Mouse (Mus musculus): ENCODE data around the gene Nfs1. TPM values are rescaled to one million over a fixed set of nuclear protein-coding genes. Genes with fewer than 3 reads are reported as not detected.
A peak's percentile ranks its signal among the peaks of the same experiment; 100 is the strongest.
"Not testable (repeated sequence)": the region's sequence is repeated elsewhere in the genome, so short reads cannot be mapped to it uniquely, and the experiment has no call there.

Nfs1 gene
- total RNA-seq, 2 experiments from 2014 or later, result 36.0 to 39.4 TPM

DNA sequence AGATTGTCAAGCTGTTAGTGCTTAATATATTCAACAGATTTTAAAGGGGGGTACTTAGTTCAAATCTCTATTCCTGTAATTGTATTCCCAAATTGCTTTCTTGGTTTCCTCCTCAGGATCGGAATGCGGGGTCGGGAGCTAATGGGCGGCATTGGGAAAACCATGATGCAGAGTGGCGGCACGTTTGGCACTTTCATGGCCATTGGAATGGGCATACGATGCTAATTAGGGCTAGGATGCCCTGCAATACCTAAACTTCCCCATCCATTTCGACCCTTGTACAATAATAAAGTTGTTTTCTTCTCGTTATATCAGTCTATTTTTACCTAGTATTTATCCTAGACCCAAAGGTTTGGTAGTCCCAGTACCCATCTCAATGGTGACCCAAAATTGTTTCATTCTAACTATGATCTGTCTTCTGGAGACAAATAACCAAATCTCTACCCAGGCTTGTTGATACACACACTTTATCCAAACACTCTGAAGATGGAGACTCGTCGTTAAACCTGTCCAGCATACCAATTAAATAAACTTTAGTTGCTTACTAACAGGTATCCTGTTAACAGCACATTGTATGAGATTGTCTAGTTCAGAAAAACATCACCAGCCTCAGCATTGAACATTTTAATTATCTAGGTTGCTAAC, 1.6 kb upstream of the Nfs1 start:
- no peak for DNase-seq (ENCODE audit: low spot score in 2 of 2)

- peak in 1 of 2 experiments; percentile 8 for DNase-seq (ENCODE audit: low spot score in 2 of 2)
Measured at GRCm38 (mm10) chr2:156143367-156143766, 619 bp downstream of the Nfs1 start.

GRCm38 (mm10) chr2:156142820-156143219, 1.2 kb downstream of the Nfs1 start:
- no peak for DNase-seq (ENCODE audit: low spot score in 2 of 2)

DNA sequence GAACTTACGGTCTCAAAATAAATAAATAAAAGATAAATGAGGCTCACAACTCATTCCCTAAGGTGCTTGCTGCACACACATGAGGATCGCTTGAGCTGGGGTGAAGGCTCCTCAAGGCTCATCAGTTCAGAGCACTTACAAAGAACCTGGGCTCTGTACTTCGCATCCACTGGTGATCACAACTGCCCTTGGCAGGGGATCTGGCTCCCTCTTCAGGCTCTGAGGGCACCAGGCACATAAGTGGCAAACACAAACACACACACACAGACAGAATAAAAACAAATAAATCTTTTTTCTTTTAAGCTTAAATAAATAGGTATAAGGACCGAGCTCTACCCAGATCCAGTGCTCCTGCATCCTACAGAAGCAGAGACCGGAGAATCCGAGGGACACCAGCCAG, 8.3 kb downstream of the Nfs1 start:
- no peak for DNase-seq (ENCODE audit: low spot score in 2 of 2)

DNA sequence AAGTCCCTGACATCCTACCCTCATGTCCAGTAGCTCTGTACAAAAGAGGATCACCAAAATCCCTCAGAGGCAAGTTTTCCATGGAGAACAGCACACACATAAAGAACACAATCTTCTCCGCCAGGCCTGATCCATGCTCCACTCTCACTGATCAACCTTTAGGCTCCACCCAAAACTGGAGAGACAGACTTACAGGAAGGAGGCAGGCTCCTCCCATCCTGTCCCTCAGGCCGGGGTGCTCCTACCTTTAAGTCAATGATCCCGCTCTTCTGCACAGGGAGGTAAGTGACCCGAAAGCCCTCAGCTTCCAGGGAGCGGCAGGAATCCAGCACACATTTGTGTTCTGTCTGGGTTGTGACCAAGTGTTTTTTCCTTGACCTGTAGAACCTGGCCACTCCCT, 9.8 kb downstream of the Nfs1 start:
- DNase-seq (ENCODE audit: low spot score in 2 of 2), result no peak

DNA sequence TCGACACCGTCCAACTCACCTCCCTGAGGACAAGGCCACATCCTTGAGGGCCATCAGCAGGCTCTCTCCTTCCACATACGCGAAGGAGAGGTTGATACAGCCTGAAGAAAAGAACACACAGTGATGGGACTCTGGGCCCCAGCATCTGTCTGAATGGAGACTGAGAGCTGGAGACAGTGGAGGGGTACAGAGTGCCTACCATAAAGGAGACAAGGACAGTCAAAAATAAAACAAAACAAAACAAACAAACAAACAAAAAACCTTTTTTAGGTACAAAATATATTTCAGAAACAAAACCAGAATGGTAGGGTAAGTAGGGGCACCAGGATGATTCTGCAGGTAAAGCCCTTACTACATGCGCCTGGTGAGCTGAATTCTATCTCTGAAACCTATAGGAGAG, 17.0 kb downstream of the Nfs1 start, which contains the start of gene Gm28036:
TSS of gene Gm28036 (minus strand) at position 101 of the 400 bp plus-strand sequence.
- DNase-seq (ENCODE audit: low spot score in 2 of 2), result no peak

DNA sequence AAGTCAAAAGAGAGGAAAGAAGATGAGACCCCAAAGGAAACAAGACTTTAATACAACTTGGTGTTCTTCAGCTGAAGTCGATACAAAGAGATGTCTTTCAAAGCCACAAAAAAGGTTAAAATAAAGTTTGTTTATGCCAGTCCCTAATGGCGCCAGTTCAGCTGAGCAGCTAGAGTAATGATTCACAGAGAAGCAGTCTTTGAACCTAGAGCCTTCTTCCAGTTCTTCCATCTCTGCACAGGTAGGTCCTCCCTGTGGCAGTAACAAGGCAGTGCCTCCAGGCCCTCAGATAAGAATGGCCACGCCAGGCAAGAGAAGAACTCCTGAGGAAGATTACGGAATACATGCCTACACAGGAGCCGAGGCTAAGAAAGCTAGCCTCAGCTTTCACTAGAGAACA, 20.3 kb downstream of the Nfs1 start:
- DNase-seq (ENCODE audit: low spot score in 2 of 2), result no peak

DNA sequence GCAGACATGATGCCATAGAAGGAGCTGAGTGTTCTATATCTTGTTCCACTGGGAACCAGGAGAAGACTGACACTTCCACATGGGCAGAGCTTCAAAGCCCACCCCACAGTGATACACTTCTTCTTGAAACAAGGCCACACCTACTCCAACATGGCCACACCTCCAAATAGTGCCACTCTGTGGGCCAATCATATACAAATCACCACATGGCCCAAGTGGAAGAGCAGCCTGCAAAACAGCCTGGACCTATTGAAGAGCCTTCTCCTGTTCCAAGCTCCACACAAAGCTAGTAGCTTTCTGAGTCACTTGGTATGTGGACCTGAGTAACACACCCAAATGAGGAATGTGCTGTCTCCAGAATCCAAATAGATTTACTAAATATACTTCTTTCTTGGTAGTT, 24.4 kb downstream of the Nfs1 start:
- no peak for DNase-seq (ENCODE audit: low spot score in 2 of 2)

GRCm38 (mm10) chr2:156112080-156112423, 31.9 kb downstream of the Nfs1 start:
- DNase-seq (ENCODE audit: low spot score in 2 of 2), result not testable (repeated sequence)

GRCm38 (mm10) chr2:156111358-156112079, 32.5 kb downstream of the Nfs1 start, which contains the start of the genes Cpne1 and Rbm12:
Gene Cpne1 (minus strand): TSS chr2:156111965.
Gene Rbm12 (minus strand): TSS chr2:156111978.
- peak; percentile 92 for DNase-seq (ENCODE audit: low spot score in 2 of 2)

- DNase-seq (ENCODE audit: low spot score in 2 of 2), result peak in 1 of 2 experiments; percentile 9
Measured at GRCm38 (mm10) chr2:156110627-156111357, 33.2 kb downstream of the Nfs1 start.

GRCm38 (mm10) chr2:156091926-156092325, 52.1 kb downstream of the Nfs1 start:
- no peak for DNase-seq (ENCODE audit: low spot score in 2 of 2)

DNA sequence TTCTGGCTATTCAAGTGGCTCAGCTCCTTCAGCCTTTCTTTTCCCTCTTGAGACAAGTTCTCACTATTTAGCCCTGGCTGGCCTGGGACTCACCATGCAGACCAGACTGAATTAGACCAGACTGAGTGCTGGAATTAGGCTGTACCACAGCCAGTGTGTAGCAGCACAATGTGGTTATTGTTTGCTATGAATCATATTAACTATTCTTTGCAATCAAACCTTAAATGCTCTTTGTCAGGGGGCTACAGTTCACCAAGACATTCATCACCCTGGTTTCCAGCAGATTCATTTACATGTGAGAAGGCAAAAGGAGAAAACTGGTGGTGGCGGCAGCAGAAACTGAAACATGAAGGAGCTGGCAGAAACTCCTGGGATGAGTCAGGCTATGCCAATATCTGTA, 54.2 kb downstream of the Nfs1 start:
- DNase-seq (ENCODE audit: low spot score in 2 of 2), result no peak

GRCm38 (mm10) chr2:156087391-156088110, 56.4 kb downstream of the Nfs1 start:
- DNase-seq (ENCODE audit: low spot score in 2 of 2), result no peak

DNA sequence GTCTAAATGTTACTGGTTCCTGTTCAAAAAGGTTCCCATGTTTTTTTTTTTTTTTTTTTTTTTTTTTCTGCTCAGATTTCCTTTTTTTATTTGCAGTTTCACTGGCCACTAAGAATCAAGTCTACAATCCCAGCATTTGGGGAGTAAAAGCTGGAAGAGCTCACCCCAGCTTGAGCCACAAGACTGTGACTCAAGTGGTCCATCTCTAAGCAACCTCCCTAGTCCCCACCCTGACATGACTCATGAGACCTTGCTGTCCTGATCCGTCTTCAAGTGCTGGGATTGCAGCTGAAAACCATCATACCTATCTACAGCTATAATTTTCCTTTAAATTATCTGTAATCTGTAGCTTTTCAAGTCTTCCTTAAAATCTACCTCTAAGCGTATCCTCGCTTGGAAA, 59.4 kb downstream of the Nfs1 start:
- no peak for DNase-seq (ENCODE audit: low spot score in 2 of 2)

DNA sequence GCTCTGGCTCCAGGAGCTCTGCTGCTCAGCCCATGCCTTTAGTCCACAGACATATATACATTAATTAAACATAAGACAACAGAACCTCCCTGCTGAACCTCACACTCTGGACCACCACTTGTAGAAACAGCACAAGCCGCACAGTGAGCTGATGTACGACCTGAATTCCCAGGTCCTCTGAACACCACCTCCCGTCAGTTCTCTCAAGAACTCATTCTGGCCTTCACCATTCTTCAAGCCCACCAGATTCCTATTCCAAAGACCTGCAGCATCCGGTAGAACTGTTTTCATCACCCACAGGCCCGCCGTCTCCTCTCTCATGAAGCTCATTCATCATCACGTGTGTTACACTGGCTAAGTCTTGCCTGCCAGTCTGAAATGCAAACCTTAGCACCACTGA, 63.6 kb downstream of the Nfs1 start:
- no peak for DNase-seq (ENCODE audit: low spot score in 2 of 2)

DNA sequence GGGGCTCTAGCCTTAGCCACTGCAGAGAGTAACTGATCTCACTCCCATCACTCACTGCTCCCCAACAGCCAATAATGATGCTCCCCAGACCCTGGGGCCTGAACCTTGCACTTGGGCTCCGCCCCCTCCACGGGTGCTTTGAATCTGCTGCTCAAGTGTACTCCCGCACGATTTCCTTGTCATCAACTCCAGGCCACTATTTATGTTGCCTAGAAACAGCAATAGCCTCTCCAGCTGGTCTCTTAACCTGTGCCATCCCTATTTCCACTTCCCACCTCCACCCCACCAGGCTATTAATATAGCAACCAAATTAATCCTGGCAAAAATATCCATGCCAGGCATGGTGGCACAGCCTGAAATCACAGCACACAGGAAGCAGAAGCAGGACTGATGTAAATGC, 64.3 kb downstream of the Nfs1 start:
- DNase-seq (ENCODE audit: low spot score in 2 of 2), result no peak

GRCm38 (mm10) chr2:156079183-156079560, 64.8 kb downstream of the Nfs1 start:
- DNase-seq (ENCODE audit: low spot score in 2 of 2), result no peak

DNA sequence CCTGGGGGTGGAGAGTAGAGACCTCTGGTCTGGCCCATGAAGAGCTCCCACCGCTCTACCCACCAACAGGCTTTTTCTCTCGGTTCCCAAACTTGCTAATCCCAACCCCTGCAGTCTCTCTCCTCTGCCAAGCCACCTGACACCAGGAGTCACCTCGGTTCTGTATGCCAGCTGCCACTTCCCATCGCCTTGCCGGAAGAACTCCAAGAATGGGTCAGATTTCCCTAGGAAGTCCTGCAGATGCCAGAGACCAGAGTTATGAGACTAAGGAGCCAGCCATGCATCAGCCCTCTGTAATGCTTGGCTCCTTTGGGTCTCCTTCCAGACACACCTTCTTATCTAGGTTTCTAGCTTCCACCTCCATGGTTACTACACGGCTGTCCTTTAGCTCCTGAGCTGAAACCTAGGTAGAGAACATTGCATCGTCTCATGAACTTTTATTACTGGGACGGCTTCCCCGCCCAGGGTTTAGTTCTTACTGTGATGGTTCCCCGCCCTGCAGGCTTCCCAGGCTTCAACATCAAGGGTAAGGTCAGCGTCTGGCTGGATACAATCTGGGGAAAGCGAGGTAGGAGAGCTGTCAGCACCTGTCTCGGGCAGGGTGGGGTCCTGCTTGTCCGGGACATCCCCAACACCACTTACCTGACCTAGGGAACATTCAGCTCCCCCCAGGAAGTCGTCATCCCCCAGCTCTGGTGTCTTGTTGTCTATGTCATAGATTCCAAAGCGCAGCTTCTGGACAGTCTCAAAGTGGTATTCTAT, 65.4 kb downstream of the Nfs1 start:
- no peak for DNase-seq (ENCODE audit: low spot score in 2 of 2)

- no peak for DNase-seq (ENCODE audit: low spot score in 2 of 2)
Measured at GRCm38 (mm10) chr2:156077461-156077860, 66.5 kb downstream of the Nfs1 start.

- no peak for DNase-seq (ENCODE audit: low spot score in 2 of 2)
Measured at GRCm38 (mm10) chr2:156073725-156074124, 70.3 kb downstream of the Nfs1 start.
